Comparison of ENCODE assay signal across 8 mouse cellular contexts in the genomic region with DNA sequence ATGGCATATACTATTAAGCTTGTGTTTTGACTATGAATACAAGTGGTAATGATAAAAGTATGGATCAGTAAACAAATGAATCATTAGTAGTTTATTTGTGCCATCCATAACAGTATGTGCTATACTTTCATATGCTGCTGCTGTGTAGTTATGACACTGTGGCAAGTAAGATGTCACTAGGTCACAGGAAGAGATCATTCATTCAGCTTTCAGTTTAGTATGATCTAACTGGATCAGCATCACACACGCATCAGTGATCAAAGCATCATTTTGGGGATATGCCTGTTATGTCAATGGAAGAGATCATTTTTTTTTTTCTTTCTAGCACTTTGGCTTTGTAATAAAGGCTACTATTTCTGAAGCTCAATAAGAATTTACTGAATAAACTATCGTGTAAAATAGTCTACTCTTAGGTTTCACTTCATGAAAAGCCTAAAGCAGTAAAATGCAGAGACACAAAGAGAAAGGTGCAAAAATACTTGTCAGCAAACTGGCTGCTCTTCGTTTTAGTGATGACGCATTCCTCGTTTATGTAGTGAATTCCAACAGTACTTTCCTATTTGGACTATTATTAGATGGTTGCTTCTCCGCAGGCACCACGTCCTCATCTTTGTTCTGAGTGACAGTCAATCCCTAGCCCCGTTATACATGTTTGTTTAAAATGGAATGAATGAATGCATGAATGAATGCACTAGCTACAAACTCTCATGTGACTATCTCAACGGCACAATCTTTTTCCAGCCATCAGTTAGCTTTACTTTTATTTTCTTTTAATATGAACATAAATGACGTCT. TPM values are rescaled to one million over a fixed set of nuclear protein-coding genes. Genes with fewer than 3 reads are reported as not detected.
DNase-seq lines count a peak whose midpoint lies in the region; ATAC-seq and TF ChIP-seq lines count a peak whose summit lies in the region.

No protein-coding gene starts in this region.

- peak in 1 of 2 experiments; percentile 26 for DNase-seq in cerebellum, adult 2 months
- DNase-seq in testis, postnatal 14 days (ENCODE audit: low spot score): no peak
- no peak for DNase-seq in hindbrain, embryonic 10.5 days (ENCODE audit: low spot score)
- no peak for DNase-seq in midbrain, embryonic 10.5 days (ENCODE audit: low spot score)
- no peak for DNase-seq in adrenal gland, adult 8-10 months

- no peak for TF ChIP-seq CTCF in cerebellum, adult 2 months (IDR thresholded peaks at IDR 0.05; ENCODE audit: borderline replicate concordance, insufficient read depth, low read depth, low read length)
- no peak for TF ChIP-seq CTCF in testis, adult 2 months (IDR thresholded peaks at IDR 0.05; ENCODE audit: control insufficient read depth, insufficient read depth, insufficient replicate concordance, low read depth, low read length)

- no peaks in the 10 kb centered on the region for H3K36me3 ChIP-seq in testis, adult 2 months (ENCODE audit: control insufficient read depth, insufficient read depth, low read length)
- peaks cover 28% of the 10 kb centered on the region for H3K36me3 ChIP-seq in hindbrain, embryonic 10.5 days
- H3K36me3 ChIP-seq in midbrain, embryonic 10.5 days: peaks cover 21% of the 10 kb centered on the region

- no peak for TF ChIP-seq POLR2A in cerebellum, adult 2 months (IDR thresholded peaks at IDR 0.05; ENCODE audit: borderline replicate concordance, insufficient read depth, low read length)
- TF ChIP-seq POLR2A in testis, adult 2 months (IDR thresholded peaks at IDR 0.05; ENCODE audit: control insufficient read depth, low read depth, low read length): no peak

- no peak for ATAC-seq in cerebellum, adult (ENCODE audit: insufficient number of reproducible peaks, low FRiP score, low TSS enrichment)
- no peak for ATAC-seq in monocyte, adult 5-6 weeks (replicated peaks; ENCODE audit: insufficient number of reproducible peaks, low FRiP score, low TSS enrichment, poor library complexity, severe bottlenecking)

- H3K4me1 ChIP-seq in cerebellum, adult 2 months (ENCODE audit: control insufficient read depth, insufficient read depth, low read length): peaks cover 3% of the 10 kb centered on the region; the same call in 1 of the 2 replicates
- H3K4me1 ChIP-seq in testis, adult 2 months (ENCODE audit: control insufficient read depth, insufficient read depth, low read length): no peaks in the 10 kb centered on the region
- peaks cover 25% of the 10 kb centered on the region for H3K4me1 ChIP-seq in hindbrain, embryonic 10.5 days (replicated peaks)
- H3K4me1 ChIP-seq in midbrain, embryonic 10.5 days: peaks cover 27% of the 10 kb centered on the region

- no peak overlapping the region for H3K27ac ChIP-seq in cerebellum, adult 2 months (ENCODE audit: insufficient read depth, low read length)
- no peak overlapping the region for H3K27ac ChIP-seq in testis, adult 2 months (ENCODE audit: control insufficient read depth, insufficient read depth, low read depth, low read length)
- H3K27ac ChIP-seq in hindbrain, embryonic 10.5 days: peak overlapping the region; percentile 99
- peak overlapping the region; percentile 99 for H3K27ac ChIP-seq in midbrain, embryonic 10.5 days (replicated peaks)

- H3K4me3 ChIP-seq in cerebellum, adult 2 months (replicated peaks; ENCODE audit: insufficient read depth, low read depth, low read length): peak overlapping the region; percentile 98
- H3K4me3 ChIP-seq in testis, adult 2 months (ENCODE audit: control insufficient read depth, low read depth, low read length): peak overlapping the region; percentile 38; the same call in 1 of the 2 replicates
- H3K4me3 ChIP-seq in hindbrain, embryonic 10.5 days: peak overlapping the region; percentile 91
- H3K4me3 ChIP-seq in midbrain, embryonic 10.5 days: peak overlapping the region; percentile 90

- WGBS in cerebellum, adult 2 months: 7% methylated on average over 10 of the region's 10 CpGs
- whole genome bisulfite sequencing in hindbrain, embryonic 10.5 days: 43% methylated on average over 10 of the region's 10 CpGs
- WGBS in midbrain, embryonic 10.5 days: 53% methylated on average over 10 of the region's 10 CpGs

- 0 out of 2 replicates have a peak, but pooled peaks cover 2% of the 10 kb centered on the region for H3K9me3 ChIP-seq in hindbrain, embryonic 10.5 days
- no peaks in the 10 kb centered on the region; the same call in 1 of the 2 replicates for H3K9me3 ChIP-seq in midbrain, embryonic 10.5 days (replicated peaks)

- H3K27me3 ChIP-seq in cerebellum, adult 2 months (ENCODE audit: control insufficient read depth, insufficient read depth, low read length): no peaks in the 10 kb centered on the region
- H3K27me3 ChIP-seq in testis, adult 2 months (ENCODE audit: control insufficient read depth, insufficient read depth, low read length): no peaks in the 10 kb centered on the region
- H3K27me3 ChIP-seq in hindbrain, embryonic 10.5 days (ENCODE audit: insufficient read depth, poor library complexity, severe bottlenecking): no peaks in the 10 kb centered on the region
- no peaks in the 10 kb centered on the region for H3K27me3 ChIP-seq in midbrain, embryonic 10.5 days (ENCODE audit: low read depth, poor library complexity, severe bottlenecking)

RNA-seq across cellular contexts. Expression of a gene that starts 1.3 kb away (rescaled TPM):
- polyA plus RNA-seq in cerebellum, adult 2 months (2012; rRNA removed): 67.2 and 76.2 TPM in 2 replicates
- 4.7 and 6.2 TPM in 2 replicates for polyA plus RNA-seq in testis, adult 2 months (2012; rRNA removed)
- 25.6 and 33.2 TPM in 2 replicates for polyA plus RNA-seq in hindbrain, embryonic 10.5 days (2016; fragmentation: Nextera tagmentation; extraction: Ambion mirVana)
- 31.9 and 38.0 TPM in 2 replicates for polyA plus RNA-seq in midbrain, embryonic 10.5 days (2016; fragmentation: Nextera tagmentation; extraction: Ambion mirVana)
- 8.8 to 18.0 TPM (median 15.0 TPM) in 3 replicates for total RNA-seq in monocyte, adult 5-6 weeks (2017)
- total RNA-seq in adrenal gland, adult 8-10 months (2022): 10 to 100 TPM; 19.0 to 27.9 (median 23.1) TPM

RNA-seq across cellular contexts. Expression of a gene that starts 1.4 kb away (rescaled TPM):
- polyA plus RNA-seq in cerebellum, adult 2 months (2012; rRNA removed): 1.4 and 1.9 TPM in 2 replicates
- 9.9 and 11.7 TPM in 2 replicates for polyA plus RNA-seq in testis, adult 2 months (2012; rRNA removed)
- 32.7 and 43.2 TPM in 2 replicates for polyA plus RNA-seq in hindbrain, embryonic 10.5 days (2016; fragmentation: Nextera tagmentation; extraction: Ambion mirVana)
- polyA plus RNA-seq in midbrain, embryonic 10.5 days (2016; fragmentation: Nextera tagmentation; extraction: Ambion mirVana): 47.0 and 47.2 TPM in 2 replicates
- 7.2 to 12.8 TPM (median 8.2 TPM) in 3 replicates for total RNA-seq in monocyte, adult 5-6 weeks (2017)
- 1 to 10 TPM in 3 of 4 experiments, under 1 TPM in 1; 0.78 to 2.6 (median 1.9) TPM for total RNA-seq in adrenal gland, adult 8-10 months (2022)

Comparison
In these comparisons a context has a peak if more than half of its experiments do, and no peak if none do; other contexts are left out.
1. H3K27ac ChIP-seq: peak in hindbrain, embryonic 10.5 days (single experiment) and midbrain, embryonic 10.5 days (single experiment); none in cerebellum, adult 2 months (single experiment) and testis, adult 2 months (single experiment).
2. H3K4me3 ChIP-seq: peak in every context shown above with its lines; median percentile 98 in cerebellum, adult 2 months; 91 in hindbrain, embryonic 10.5 days; 90 in midbrain, embryonic 10.5 days; 38 in testis, adult 2 months.